Mouse (Mus musculus) bone marrow, adult 2 months (tissue): ENCODE data around the gene Treml1.

ENCODE experiments used
- CTCF ChIP-seq: fragments of 200-500 bp; IDR thresholded peaks from 2 replicates; pipeline ENCODE4 v1.5.1; 2011; ENCODE audit warnings: low read length, control low read depth; ENCODE audit not compliant: control insufficient read depth, insufficient read depth
- POLR2A ChIP-seq: fragments of 200-500 bp; IDR thresholded peaks from 2 replicates; pipeline ENCODE4 v1.6.1; 2011; ENCODE audit warnings: low read depth, mild to moderate bottlenecking, control low read depth, low read length, borderline replicate concordance; ENCODE audit not compliant: control insufficient read depth

DNA sequence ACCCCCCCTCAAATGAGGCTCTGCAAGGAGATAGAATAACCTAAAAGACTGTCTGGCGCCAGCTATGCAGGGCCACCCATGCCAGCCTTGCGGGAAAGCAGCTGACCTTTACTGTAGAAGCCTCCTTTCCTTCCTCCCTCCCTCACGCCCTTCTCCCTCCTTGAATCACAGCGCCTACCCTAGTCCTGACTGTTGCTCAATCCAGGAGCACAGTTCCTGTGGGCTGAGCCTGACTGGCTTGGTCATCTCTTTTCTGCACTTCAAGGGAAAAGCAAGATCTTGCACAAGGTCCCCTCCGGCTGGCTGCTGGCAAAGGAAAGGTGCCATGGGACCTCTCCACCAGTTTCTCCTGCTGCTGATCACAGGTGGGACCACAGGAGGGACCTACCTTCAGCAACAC lies 13.5 kb upstream of the Treml1 start, which contains the start of gene Trem2:
- no peak for TF ChIP-seq CTCF
- TF ChIP-seq POLR2A = no peak
